Mouse (Mus musculus) heart, adult 18-20 months (tissue): ENCODE results near the gene Gm11213. TPM values are rescaled to one million over a fixed set of nuclear protein-coding genes. Genes with fewer than 3 reads are reported as not detected.
A peak's percentile ranks its signal among the peaks of the same experiment; 100 is the strongest.

Experiments
- DNase-seq, 2 experiments: peaks; one replicate each; pipeline ENCODE4 v3.0.0; 2021 to 2022; ENCODE audit warnings: mixed read lengths in 1 of 2
- total RNA-seq, 2 experiments: library from RNA; stranded (reverse); gene quantifications; 2 replicates each; pipeline ENCODE4 v1.2.3; 2021

The Gm11213 gene
- total RNA-seq, 2 experiments from 2014 or later, result not detected

DNA sequence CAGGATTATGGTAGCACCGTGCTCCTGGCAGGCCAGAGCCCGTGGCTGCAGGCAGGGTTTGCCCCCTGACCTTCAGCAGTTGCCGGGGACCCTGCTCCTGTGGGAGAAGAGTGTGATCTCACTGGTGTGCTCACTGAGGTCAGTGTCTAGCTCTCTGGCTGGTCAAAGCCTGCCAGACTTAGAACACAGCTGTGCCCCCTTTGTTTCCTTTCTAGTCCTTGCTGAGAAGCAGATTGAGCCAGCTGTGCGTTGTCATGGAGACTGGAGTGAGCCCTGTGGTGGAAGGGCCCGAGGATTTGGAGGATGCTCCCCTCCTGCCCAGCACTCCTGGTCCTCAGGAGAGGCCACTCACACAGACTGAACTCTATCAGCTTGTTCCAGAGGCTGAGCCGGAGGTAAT, 25.0 kb downstream of the Gm11213 start:
- no peak for DNase-seq

- DNase-seq, result no peak
Observed at GRCm38 (mm10) chr4:63579649-63580048, 25.4 kb downstream of the Gm11213 start.

DNA sequence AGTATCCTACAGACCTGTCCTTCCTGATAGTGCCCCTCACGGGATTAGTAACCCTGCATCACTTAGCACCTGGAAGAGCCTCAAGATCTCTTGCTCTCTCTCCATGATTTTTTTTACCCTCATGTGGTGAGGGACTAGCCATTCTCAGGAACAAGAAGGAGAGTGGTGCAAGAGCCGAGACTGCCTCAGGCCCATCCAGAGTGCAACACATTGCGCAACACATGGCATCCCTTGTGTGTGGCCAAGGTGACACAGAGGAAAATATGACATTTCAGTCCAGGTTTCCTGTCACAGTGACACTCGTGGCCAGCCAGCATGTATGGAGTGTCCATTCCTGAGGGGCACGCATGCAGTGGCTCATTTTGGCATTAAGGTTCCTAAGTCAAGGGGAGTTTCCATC, 32.4 kb downstream of the Gm11213 start:
- DNase-seq, result no peak

DNA sequence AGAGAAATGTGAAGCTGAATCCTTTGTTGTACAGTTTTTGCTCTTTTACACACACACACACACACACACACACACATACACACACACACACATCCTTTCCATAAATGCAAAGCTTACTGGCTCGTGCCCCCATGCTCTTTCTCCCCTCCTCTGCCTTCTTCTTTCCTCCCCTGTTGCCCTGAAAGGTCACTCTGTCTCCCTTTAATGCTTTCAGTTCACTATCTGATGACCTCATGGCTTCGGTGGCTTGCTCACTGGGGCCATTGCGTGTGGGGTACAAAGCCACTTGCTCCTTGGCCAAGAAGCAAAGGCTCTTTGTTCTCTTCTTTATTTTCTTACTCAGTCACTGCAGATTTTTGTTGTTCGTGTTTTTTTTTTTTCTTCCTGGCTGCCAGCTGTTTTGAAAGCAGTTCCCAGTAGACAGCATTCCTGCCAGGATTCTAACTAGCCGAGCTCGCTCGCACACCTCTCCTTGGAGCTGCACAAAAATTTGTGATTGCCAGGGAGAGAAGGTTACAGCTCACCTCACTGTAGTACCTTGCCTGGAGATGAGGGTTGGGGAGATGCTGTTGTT, 34.8 kb downstream of the Gm11213 start:
- no peak for DNase-seq

GRCm38 (mm10) chr4:63569322-63569721, 35.7 kb downstream of the Gm11213 start:
- DNase-seq, result no peak

DNA sequence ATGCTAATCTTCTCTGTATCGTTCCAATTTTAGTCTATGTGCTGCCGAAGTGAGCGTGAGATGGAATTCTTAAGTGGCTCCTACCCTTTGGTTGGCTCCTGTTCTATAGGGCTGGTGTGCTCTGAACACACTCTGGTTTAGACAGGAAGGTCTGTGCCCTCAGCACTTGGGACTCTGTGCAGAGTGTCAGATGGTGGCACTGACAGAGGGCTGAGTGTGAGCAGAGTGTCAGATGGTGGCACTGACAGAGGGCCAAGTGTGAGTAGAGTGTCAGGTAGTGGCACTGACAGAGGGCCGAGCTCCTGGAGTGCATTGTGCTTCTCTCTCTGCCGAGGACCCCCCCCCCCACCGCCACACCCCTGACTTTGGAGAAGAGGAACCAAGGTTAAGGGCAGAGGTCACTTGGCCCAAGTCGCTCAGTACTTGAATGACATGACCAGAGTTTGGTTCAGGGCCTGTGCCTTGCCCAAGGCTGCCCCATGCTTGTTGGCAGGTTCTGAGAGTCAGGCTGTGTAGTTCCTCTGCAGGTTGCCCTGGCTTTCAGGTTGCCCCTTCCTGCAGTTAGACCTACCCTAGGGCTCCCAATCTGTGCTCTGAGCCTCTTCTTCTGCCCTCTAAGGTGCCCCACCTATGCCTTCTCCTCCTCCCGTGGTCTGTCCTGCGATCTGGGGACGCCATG, 37.2 kb downstream of the Gm11213 start:
- DNase-seq, result no peak

DNA sequence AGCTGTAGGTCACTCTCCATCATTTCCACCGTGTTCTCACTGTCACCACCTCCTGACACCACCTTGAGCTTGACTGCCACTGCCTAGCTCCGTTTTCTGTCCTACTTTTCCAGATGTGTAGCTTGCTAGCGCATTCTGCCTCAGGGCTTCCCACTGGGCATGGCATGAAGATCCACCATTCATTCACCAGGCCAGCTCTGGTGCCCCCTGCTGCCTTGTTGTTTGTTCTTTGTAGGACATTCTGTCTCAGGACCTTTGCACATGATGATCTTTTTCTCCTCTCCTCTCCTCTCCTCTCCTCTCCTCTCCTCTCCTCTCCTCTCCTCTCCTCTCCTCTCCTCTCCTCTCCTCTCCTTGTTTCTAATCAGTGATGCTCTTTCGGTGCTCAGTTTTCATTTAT, 42.3 kb downstream of the Gm11213 start:
- no peak for DNase-seq

GRCm38 (mm10) chr4:63561861-63562675, 43.0 kb downstream of the Gm11213 start:
- DNase-seq, result peak in 1 of 2 experiments; percentile 49

GRCm38 (mm10) chr4:63560079-63560478, 45.0 kb downstream of the Gm11213 start:
- peak in 1 of 2 experiments; percentile 33 for DNase-seq

DNA sequence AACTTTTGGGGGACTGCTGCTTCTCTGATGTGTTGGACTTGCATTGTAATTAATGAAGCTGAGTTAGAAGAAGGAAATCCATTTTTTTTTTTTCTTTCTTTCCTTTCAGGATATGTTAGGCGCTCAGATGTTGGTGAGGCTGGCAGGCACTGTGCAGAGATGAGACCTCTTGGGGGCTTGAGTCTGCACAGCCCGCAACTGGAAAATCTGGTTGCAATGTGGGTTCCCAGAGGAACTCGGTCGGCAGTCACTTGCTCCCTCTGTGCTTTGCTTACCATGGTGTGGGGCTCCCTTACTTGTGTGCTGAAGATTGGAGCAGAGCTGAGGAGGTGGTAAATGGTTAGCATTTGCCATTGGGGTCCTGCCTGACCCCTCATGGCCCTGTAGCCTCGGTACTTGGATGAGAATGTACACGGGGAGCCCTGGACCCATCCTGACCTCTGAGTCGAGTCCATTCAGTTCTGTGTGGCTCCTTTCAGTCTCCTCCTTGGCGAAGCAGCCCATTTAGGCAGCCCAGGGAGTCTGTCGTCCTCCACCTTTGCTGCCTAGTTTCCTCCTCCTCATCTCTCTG, 45.8 kb downstream of the Gm11213 start:
- peak in 1 of 2 experiments; percentile 39 for DNase-seq

DNA sequence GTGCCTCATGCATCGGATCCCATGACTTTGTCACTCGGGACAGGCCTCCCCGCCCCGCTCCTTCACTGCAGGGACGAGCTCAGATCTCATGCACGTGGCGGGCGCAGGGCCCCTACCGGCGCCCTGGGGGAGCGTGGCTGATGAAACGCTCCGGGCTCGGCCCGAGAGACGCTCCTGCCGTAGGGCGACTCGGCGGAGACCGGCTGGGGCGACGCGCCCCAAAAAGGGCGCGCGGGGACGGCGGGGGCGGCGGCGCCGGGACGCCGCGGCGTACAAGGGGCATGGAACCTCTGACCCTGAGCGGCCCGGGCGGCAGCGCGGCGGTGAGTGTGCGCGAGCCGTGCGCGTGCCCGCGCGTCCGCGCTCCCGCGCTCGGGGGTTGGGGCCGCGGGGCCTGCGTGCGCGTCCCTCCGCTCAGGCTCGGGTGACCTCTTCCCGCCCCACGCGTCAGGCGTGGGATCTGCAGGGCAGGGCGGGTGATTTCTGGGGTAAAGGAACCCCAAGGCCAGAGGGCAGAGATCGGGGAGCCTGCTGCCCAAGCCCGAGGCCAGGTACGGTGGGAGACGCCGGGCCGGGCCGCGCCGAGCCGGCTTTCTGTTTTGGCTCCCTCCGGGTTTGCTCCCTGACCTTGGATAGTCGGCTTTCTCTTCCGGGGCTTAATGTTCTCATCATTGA, 46.5 kb downstream of the Gm11213 start, which contains the start of gene Tmem268:
Tmem268 (plus strand) TSS at position 375 of the 675 bp plus-strand sequence.
- peak; percentile 86 for DNase-seq

- DNase-seq, result no peak
Observed at GRCm38 (mm10) chr4:63557124-63558059, 47.7 kb downstream of the Gm11213 start.

DNA sequence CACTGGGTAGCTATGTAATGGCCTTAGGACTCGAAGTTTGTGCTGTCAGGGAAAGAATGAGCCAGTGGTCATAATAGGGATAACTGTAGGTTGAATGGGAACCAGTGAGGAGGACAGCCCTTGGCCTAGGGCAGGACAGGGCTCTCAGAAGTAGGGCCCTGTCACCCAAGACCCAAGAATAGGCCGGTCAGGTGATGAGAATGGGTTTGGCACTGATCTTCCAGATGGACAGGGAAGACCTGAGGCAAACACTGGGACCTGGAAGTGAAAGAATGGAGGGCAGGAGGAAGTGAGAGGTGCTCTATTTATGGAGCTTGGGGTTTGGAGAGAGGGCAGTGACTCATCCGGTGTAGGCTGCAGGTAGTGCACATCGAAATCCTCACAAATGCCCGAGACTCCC, 48.4 kb downstream of the Gm11213 start:
- no peak for DNase-seq

DNA sequence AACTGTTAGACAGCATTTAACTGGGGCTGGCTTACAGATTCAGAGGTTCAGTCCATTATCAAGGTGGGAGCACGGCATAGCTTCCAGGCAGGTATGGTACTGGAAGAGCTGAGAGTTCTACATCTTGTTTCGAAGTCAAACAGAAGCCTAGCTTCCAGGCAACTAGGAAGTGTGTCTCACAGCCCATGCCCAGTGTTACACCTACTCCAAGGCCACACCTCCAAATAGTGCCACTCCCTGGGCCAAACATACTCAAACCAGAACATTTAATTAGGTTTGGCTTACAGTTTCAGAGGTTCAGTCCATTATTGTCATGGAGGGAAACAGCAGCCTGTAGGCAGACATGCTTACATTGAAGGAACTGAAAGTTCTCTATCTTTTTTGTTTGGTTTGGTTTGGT, 50.0 kb downstream of the Gm11213 start:
- DNase-seq, result no peak

DNA sequence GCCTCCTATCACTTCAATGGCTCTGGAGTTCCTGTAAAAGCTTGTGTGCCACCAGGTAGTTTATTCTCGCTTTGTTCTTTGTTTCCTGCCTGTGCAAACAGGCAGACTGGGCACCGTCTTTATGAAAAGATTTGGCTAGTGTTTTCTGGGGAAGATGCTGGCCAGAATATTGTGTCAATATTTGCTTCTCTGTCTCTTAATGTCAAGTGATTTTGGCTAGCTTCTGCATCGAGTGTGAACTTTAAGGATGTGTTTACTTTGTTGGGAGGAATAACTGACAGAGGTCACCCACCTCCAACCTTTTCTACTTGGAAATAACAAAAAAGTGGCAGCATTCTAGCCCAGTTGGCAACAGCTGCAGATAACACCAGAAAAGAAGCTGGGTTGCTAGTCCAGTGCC, 50.4 kb downstream of the Gm11213 start:
- no peak for DNase-seq

DNA sequence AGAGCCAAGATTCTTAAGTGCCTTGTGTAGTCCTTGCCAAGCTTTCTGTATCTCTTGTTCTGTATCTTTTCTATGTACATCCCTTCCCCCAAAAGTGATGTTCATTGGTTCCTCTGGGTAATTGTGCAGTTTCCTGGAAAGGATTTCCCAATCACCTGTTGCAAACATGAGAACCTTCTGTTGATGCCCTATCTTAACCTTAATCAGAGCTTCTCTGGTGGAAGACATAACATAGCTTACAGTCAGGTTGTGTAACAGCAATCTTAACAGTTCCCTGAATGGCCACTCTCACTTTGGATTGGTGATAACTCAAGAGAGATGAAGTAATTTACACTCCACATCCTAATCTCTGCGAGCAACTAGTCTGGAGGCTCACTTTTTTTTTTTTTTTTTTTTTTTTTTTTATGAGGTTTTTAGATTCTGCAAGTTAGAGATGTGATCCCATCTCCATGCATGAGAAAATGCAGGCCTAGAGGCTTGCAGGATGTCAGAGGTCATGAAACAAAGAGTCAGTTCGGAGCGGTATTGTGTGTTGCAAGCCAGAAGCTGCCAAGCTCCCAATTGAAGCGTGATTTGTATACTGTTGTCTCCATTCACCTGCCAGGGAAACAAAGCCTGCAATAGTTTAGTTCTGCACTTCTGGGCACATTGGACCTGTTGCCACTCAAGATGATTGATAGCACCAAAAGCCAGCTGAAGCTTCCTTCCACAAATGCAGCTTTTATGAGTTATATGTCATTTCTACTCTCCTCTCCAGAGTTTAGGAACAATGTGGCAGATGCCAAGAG, 51.1 kb downstream of the Gm11213 start:
- no peak for DNase-seq

DNA sequence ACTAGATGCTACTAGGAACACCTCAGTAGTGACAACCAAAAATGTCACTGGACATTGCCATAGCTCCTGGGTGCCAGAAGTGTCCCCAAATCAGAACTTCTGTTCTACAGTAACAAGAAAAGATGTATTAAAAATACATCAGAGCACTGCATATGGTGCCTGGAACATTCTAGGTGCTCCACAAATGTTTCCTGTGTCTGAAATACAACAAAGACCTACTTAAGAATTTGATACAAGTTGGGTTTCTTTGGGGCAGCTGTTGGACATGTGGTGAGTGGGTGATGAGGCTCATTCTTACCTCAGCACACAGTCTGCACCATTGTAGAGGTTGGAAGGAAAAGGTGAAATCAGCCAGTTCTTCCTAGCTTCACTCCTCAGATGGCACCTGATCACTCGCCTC, 52.2 kb downstream of the Gm11213 start:
- DNase-seq, result no peak

DNA sequence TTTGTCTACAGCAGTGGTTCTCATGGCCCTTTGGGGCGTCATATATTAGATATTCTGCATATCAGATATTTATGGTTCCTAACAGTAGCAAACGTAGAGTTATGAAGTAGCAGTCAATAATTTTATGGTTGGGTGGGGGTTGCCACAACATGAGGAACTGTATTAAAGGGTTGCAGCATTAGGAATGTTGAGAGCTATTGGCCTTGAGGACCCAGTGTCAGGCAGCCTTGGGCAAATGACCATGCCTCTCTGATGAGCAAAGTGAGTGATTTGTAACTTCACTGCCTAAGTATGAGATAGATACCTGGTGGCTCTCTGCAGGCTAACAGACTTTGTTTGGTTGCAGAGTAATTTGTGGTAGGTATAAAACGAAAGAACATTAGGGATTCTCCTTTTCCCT, 54.2 kb downstream of the Gm11213 start:
- DNase-seq, result no peak

DNA sequence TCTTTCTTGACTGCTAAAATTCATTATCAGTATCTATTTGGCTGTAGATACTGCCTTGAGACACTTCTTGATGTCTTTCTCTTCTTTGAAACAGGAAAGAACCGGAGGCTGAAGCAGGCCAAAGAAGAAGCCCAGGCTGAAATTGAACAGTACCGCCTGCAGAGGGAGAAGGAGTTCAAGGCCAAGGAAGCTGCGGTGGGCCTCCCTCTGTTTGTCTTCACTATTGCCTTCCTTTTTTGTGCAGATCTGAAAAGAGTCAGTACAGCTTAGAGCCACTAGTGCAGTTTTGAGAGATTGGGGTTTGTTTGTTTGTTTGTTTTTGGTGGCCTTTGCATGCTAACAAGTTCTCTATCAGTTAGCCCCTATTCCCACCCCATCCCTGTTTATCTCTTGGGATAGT, 56.6 kb downstream of the Gm11213 start:
- no peak for DNase-seq

DNA sequence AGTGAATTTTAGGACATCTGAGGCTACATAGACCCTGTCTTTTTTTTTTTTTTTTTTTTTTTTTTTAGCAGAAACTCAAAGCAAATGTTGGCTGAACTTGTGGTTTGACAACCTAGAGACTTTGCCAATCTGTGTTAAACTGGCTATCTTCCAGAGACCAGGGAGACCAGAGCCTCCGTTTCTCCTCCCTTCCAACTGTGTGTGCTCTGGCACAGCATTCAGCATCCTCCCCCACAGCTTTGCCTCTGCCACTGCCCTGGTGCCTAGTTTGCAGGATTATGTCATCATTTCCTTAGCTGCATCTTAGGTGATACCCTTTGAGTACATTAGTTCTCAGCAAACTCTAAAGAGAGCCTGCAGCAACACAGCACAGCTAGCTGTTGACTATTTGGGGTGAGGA, 57.3 kb downstream of the Gm11213 start:
- no peak for DNase-seq
